Mouse (Mus musculus) limb, embryonic 13.5 days (tissue): ENCODE measurements around the gene Ets1. TPM values are rescaled to one million over a fixed set of nuclear protein-coding genes. Genes with fewer than 3 reads are reported as not detected.

Experiments
- ATAC-seq: fragments of 200-750 bp; cut with Nextera tagmentation; 2 replicates; pipeline ENCODE4 v1.8.0; 2017; ENCODE audit warnings: low read depth, moderate number of reproducible peaks, moderate TSS enrichment; ENCODE audit not compliant: low FRiP score
- H3K27ac ChIP-seq: fragments of 300-500 bp; sonication (generic); 2 replicates; pipeline ENCODE4 v1.5.1; 2015; ENCODE audit warnings: inconsistent platforms, mild to moderate bottlenecking, moderate library complexity
- H3K27me3 ChIP-seq: fragments of 300-500 bp; sonication (generic); 2 replicates; pipeline ENCODE4 v1.6.1; 2015; ENCODE audit warnings: mild to moderate bottlenecking, inconsistent platforms
- H3K36me3 ChIP-seq: fragments of 300-500 bp; sonication (generic); 2 replicates; pipeline ENCODE4 v1.6.1; 2015; ENCODE audit warnings: inconsistent platforms, mild to moderate bottlenecking, moderate library complexity
- H3K4me1 ChIP-seq: fragments of 300-500 bp; sonication (generic); 2 replicates; pipeline ENCODE4 v1.6.1; 2015; ENCODE audit warnings: inconsistent platforms
- H3K4me2 ChIP-seq: fragments of 300-500 bp; sonication (generic); replicated peaks from 2 replicates; pipeline ENCODE4 v1.6.1; 2015; ENCODE audit warnings: inconsistent platforms, mild to moderate bottlenecking, moderate library complexity
- H3K4me3 ChIP-seq: fragments of 300-500 bp; sonication (generic); 2 replicates; pipeline ENCODE4 v1.5.1; 2015; ENCODE audit warnings: moderate library complexity, mild to moderate bottlenecking, inconsistent platforms
- H3K9ac ChIP-seq: fragments of 300-500 bp; sonication (generic); 2 replicates; pipeline ENCODE4 v1.6.1; 2015; ENCODE audit warnings: mild to moderate bottlenecking, inconsistent platforms
- H3K9me3 ChIP-seq: fragments of 300-500 bp; sonication (generic); 2 replicates; pipeline ENCODE4 v1.6.1; 2016; ENCODE audit warnings: inconsistent platforms
- WGBS: fragments of 180-500 bp; shearing (Covaris S2); methylation state at CpG from one replicate; pipeline ENCODE4 v1.1.7; 2015; 5-methylcytosine and 5-hydroxymethylcytosine counted together
- polyA plus RNA-seq: library from polyadenylated mRNA; unstranded; fragments of >200 nt; fragmentation: Nextera tagmentation; extraction: Ambion mirVana; gene quantifications from 2 replicates; pipeline ENCODE4 v1.2.1, GENCODE M21; 2015

Ets1 gene
- 41.3 and 41.8 TPM in 2 replicates for polyA plus RNA-seq

GRCm38 (mm10) chr9:32635627-32636385 is at the start of gene Ets1:
Gene Ets1 (plus strand): TSS chr9:32636221.
- Histone ChIP-seq H3K36me3 (no peaks in the 10 kb centered on the region), H3K4me2 (peak within 1 kb of the TSS; percentile 60), H3K27me3 (peaks cover 23% of the 10 kb centered on the region; the same call in 1 of the 2 replicates), H3K27ac (no peak within 1 kb of the TSS), H3K9ac (peak within 1 kb of the TSS; percentile 35; the same call in 1 of the 2 replicates), H3K4me3 (peak within 1 kb of the TSS; percentile 30), H3K9me3 (no peaks in the 10 kb centered on the region), H3K4me1 (peaks cover 28% of the 10 kb centered on the region)
- peak; percentile 57; the same call in 1 of the 2 replicates for ATAC-seq
- WGBS, result 1% methylated on average over 10 of the region's 10 CpGs

DNA sequence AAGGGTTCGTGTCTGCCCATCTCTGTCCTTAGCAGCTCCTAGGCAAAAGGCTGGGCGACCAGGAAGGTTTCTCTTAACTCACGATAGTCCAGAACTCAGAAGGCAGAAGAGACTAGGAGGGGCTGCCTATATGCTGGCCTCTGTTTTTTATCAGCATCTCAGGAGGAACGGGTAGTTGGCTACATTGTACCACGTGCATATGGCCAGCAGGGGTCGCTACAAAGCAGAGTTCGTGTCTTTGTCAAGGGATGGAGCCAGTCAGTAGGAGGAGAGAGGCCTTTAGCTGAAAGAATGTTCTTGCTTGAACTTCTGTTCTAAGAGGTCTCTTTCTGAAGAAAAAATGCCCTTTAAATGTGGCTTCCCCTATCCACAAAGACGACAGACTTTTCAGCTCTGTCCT is 46.1 kb upstream of the Ets1 start:
- no peak overlapping the region for H3K9ac ChIP-seq
- H3K4me1 ChIP-seq, result peaks cover 23% of the 10 kb centered on the region
- ATAC-seq, result peak; percentile 37
- 8% methylated on average over 8 of the region's 8 CpGs for WGBS
- H3K9me3 ChIP-seq, result no peaks in the 10 kb centered on the region
- peaks cover 12% of the 10 kb centered on the region; the same call in 1 of the 2 replicates for H3K27me3 ChIP-seq
- no peaks in the 10 kb centered on the region for H3K36me3 ChIP-seq
- no peak overlapping the region for H3K27ac ChIP-seq
- H3K4me2 ChIP-seq, result peak overlapping the region; percentile 43
- H3K4me3 ChIP-seq, result no peak overlapping the region

- Histone ChIP-seq H3K4me1 (peaks cover 28% of the 10 kb centered on the region), H3K27ac (no peak overlapping the region), H3K27me3 (peaks cover 12% of the 10 kb centered on the region; the same call in 1 of the 2 replicates), H3K4me2 (no peak overlapping the region), H3K9me3 (no peaks in the 10 kb centered on the region), H3K9ac (no peak overlapping the region), H3K36me3 (no peaks in the 10 kb centered on the region), H3K4me3 (no peak overlapping the region)
- 68% methylated on average over 5 of the region's 5 CpGs for WGBS
- ATAC-seq, result no peak
Measured at GRCm38 (mm10) chr9:32590571-32590970, 45.5 kb upstream of the Ets1 start.

DNA sequence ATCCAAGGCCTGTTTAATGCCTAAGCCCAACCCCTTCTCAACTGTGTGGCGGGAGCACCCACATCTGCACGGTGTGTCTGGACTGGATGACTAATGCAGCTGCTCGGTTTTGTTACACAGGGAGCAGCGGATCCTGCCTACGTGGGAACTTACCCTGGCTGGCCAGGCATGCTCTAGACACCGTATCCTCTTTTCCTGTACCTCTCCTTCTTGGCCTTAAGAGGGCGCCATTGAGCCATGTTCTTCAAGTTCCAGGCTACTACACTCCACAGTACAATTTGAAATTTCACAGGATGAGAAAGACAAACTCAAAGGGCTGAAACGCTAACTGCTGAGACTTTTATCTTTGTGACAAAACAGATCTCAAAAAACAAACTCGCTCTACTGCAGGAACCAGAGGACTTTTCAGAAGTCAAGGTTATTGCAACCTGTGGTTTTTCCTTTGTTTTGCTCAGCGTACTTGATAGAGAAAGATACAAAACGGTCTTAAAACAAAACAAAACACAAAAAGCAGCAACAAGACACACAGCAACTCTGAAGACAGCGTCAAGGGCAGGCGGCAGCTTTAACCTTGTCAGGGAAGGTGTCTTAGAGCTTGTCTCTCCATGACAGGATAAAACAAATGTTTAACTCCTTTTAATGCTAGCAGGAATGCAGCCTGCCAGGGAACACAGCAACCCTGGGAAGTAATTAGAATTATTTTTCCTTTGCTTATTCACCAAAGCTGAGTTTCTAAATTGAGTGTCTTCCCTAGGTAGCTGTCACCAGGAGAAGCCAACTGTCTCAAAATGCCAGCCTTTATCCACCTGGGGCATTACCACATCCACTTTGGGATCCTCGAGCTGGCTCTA is 44.1 kb upstream of the Ets1 start:
- Histone ChIP-seq H3K9ac (no peak overlapping the region), H3K27me3 (peaks cover 12% of the 10 kb centered on the region; the same call in 1 of the 2 replicates), H3K4me3 (no peak overlapping the region), H3K4me2 (peak overlapping the region; percentile 41; the same call in 1 of the 2 replicates), H3K9me3 (no peaks in the 10 kb centered on the region), H3K4me1 (peaks cover 40% of the 10 kb centered on the region), H3K36me3 (no peaks in the 10 kb centered on the region), H3K27ac (no peak overlapping the region)
- peak; percentile 87 for ATAC-seq
- 13% methylated on average over 14 of the region's 14 CpGs for WGBS

DNA sequence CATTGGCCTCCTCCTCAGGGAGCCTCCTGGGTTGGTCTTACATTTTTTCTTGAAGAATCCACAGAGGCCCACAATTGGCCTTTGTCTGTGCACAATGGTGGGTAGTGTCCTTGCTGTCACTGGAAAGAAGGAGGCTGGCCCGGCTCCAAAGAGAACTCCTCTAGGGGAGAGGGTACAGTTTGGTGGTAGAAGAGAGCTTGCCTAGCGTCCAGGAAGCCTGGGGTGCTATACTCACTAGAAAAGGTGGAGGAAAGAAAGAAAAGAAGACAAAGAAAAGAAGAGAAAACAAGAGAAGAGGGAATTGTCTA is 43.5 kb upstream of the Ets1 start:
- H3K9me3 ChIP-seq, result no peaks in the 10 kb centered on the region
- no peak overlapping the region for H3K4me3 ChIP-seq
- peaks cover 40% of the 10 kb centered on the region for H3K4me1 ChIP-seq
- H3K36me3 ChIP-seq, result no peaks in the 10 kb centered on the region
- H3K27me3 ChIP-seq, result peaks cover 11% of the 10 kb centered on the region; the same call in 1 of the 2 replicates
- H3K4me2 ChIP-seq, result no peak overlapping the region
- WGBS, result 63% methylated on average over 2 of the region's 2 CpGs
- no peak for ATAC-seq
- no peak overlapping the region for H3K27ac ChIP-seq
- no peak overlapping the region for H3K9ac ChIP-seq

- H3K4me1 ChIP-seq, result peaks cover 40% of the 10 kb centered on the region
- no peak overlapping the region for H3K27ac ChIP-seq
- no peak for ATAC-seq
- no peak overlapping the region for H3K9ac ChIP-seq
- H3K27me3 ChIP-seq, result peaks cover 9% of the 10 kb centered on the region; the same call in 1 of the 2 replicates
- no peak overlapping the region for H3K4me3 ChIP-seq
- no peaks in the 10 kb centered on the region for H3K9me3 ChIP-seq
- no peaks in the 10 kb centered on the region for H3K36me3 ChIP-seq
- WGBS, result 0% methylated on average over 1 of the region's 1 CpGs
- no peak overlapping the region for H3K4me2 ChIP-seq
Measured at GRCm38 (mm10) chr9:32593816-32594215, 42.2 kb upstream of the Ets1 start.

- Histone ChIP-seq H3K27me3 (peaks cover 9% of the 10 kb centered on the region; the same call in 1 of the 2 replicates), H3K4me1 (peaks cover 40% of the 10 kb centered on the region), H3K36me3 (no peaks in the 10 kb centered on the region), H3K9me3 (no peaks in the 10 kb centered on the region), H3K27ac (no peak overlapping the region), H3K4me3 (no peak overlapping the region), H3K4me2 (no peak overlapping the region), H3K9ac (no peak overlapping the region)
- no peak for ATAC-seq
- 32% methylated on average over 4 of the region's 4 CpGs for WGBS
Measured at GRCm38 (mm10) chr9:32594346-32594745, 41.7 kb upstream of the Ets1 start.

DNA sequence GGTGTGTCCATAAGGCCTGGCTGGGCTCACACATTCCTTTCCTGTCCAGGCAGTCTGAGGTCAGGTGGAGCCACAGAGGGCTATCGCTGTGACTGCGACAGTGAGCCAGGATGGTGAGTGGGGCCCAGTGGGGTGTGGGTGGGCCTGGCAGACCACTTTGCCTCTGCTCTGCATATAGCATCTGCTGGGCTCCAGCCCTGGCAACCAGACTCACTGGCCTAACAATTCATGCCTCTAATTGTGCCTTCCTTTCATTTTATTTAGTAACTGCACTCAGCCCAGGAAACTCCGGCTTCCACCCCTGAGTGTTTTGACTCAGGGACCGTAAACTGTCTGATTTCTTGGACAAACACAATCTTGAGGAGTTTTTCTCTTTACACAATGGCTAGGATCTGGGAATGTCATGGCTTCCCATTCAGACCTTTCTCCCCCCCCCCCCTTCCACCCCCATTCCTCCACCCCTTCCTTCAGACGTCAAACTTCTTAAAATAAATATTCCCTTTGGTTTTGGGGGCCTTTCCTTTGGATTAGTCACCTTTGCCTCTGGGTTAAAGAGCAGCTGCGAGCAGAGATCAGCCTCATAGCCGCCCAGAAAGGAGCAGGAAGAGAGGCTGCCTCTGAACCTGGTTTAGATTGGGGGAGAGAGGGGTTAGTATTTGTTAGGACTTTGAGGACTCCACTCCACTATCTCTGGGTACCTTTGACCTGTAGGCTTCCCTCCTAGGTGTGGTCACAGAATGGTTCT is 40.8 kb upstream of the Ets1 start:
- H3K4me3 ChIP-seq, result no peak overlapping the region
- no peak for ATAC-seq
- no peak overlapping the region for H3K9ac ChIP-seq
- no peaks in the 10 kb centered on the region for H3K36me3 ChIP-seq
- peaks cover 35% of the 10 kb centered on the region for H3K4me1 ChIP-seq
- H3K27me3 ChIP-seq, result peaks cover 9% of the 10 kb centered on the region; the same call in 1 of the 2 replicates
- 51% methylated on average over 7 of the region's 7 CpGs for WGBS
- H3K4me2 ChIP-seq, result no peak overlapping the region
- no peaks in the 10 kb centered on the region for H3K9me3 ChIP-seq
- H3K27ac ChIP-seq, result no peak overlapping the region

DNA sequence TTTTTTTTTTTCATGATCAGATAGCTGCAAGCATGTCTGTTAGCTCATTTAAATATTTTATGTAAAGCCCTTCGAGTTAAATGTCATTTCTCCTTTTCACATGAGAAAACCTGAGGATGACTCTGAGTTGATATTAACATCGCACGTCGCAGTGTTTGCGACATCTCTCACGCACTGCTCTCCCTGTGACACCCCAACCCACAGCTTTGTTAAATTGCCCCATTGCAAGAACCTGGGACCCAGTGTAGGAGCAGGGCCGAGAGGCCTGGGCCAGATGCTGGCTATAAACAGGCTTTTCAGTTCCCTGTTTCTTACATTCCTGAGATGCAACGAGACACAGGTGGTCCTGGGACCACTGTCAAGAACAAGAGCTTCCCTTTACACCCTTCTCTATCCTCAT is 39.7 kb upstream of the Ets1 start:
- H3K4me3 ChIP-seq, result no peak overlapping the region
- ATAC-seq, result no peak
- no peak overlapping the region for H3K27ac ChIP-seq
- no peak overlapping the region for H3K9ac ChIP-seq
- no peaks in the 10 kb centered on the region for H3K36me3 ChIP-seq
- H3K4me2 ChIP-seq, result no peak overlapping the region
- peaks cover 9% of the 10 kb centered on the region; the same call in 1 of the 2 replicates for H3K27me3 ChIP-seq
- no peaks in the 10 kb centered on the region for H3K9me3 ChIP-seq
- WGBS, result 54% methylated on average over 8 of the region's 8 CpGs
- peaks cover 35% of the 10 kb centered on the region for H3K4me1 ChIP-seq

GRCm38 (mm10) chr9:32601953-32602352 is 34.1 kb upstream of the Ets1 start:
- ATAC-seq, result no peak

GRCm38 (mm10) chr9:32603097-32603496 is 32.9 kb upstream of the Ets1 start:
- no peak overlapping the region for H3K4me3 ChIP-seq
- no peaks in the 10 kb centered on the region for H3K9me3 ChIP-seq
- H3K9ac ChIP-seq, result no peak overlapping the region
- H3K27ac ChIP-seq, result no peak overlapping the region
- peaks cover 8% of the 10 kb centered on the region; the same call in 1 of the 2 replicates for H3K27me3 ChIP-seq
- 86% methylated on average over 7 of the region's 7 CpGs for WGBS
- 0 out of 2 replicates have a peak, but pooled peaks cover 6% of the 10 kb centered on the region for H3K4me1 ChIP-seq
- no peaks in the 10 kb centered on the region for H3K36me3 ChIP-seq
- no peak for ATAC-seq
- H3K4me2 ChIP-seq, result no peak overlapping the region

More at GRCm38 (mm10) chr9:32601953-32602352, 34.1 kb upstream of the Ets1 start:
- H3K4me1 ChIP-seq, result 0 out of 2 replicates have a peak, but pooled peaks cover 6% of the 10 kb centered on the region
- H3K9me3 ChIP-seq, result no peaks in the 10 kb centered on the region
- peaks cover 3% of the 10 kb centered on the region; the same call in 1 of the 2 replicates for H3K27me3 ChIP-seq
- 69% methylated on average over 5 of the region's 5 CpGs for WGBS
- no peak overlapping the region for H3K4me3 ChIP-seq
- no peak overlapping the region for H3K4me2 ChIP-seq
- H3K36me3 ChIP-seq, result no peaks in the 10 kb centered on the region
- H3K9ac ChIP-seq, result no peak overlapping the region
- H3K27ac ChIP-seq, result no peak overlapping the region
